Mouse (Mus musculus) layer of hippocampus, adult 11-12 months (tissue): ENCODE results near the gene Ecel1.

Experiments used
- DNase-seq: peaks from one replicate; pipeline ENCODE4 v3.0.0; 2022; ENCODE audit warnings: low spot score

Ecel1 gene

DNA sequence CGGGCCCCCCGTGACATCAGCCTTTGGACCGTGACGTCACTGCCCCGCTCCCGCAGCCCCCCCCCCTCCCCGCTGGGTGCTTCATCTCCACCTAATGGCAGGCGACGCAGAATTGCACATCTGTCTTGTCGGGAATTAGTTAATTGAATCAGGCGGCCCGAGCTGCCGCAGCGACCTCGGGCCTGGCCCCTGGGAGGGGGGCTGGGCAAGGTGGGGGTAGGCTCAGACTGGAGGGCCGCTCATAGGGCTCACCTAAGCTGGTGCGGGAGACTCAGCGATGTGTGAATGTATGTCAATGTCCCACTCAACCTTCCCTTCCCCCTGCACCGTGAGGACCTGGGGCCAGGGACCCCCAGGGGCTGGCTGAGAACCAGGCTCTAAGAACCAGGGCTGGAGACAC is 14.1 kb upstream of the Ecel1 start:
- no peak for DNase-seq

DNA sequence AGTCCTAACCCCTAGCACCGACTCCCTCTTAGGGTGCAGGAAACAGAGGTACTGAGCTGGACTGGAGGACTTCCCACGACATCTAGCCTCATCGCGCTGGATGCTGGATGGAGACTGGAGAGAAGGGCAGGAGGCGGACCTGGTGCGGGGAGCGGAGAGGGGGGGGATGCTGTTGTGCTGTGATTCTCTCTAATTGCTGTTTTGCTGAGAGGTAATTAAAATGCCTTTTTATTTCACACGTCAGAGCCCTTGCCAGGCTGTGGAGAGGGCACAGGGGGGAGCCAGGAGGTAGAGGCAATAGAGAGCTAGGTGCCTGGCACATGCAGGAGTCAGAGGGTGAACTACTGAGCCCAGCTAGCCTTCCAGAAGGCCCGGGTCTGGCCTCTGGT is 8.5 kb upstream of the Ecel1 start:
- no peak for DNase-seq

DNA sequence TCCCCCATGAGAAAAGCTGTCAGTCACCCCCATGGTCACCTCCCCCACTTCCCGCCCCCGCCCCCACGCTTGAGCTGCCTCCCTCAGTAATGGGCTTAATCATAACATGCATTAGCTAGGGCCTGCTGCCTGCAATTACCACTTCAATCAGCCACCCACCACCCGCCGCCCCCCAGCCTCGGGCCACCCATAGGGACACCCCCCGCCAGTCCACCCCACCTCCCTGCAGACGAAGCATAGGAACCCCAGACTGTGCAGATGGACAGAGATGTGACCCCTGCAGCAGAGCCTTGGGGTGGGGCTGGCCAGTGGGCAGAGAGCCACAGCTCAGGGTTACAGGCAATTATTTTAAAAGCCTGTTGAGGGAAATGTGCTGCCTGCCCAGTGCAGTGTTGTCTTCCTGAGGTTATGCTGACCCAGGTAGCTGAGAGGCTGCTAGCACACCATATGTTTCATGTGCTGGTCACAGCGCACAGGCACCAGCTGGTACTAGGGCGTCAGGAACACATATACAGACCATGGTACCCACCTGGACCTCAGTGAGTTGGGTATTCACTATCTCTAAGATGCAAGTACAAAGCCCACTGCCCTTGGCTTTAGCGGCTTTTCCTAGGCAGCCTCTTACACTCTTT is 8.0 kb upstream of the Ecel1 start:
- no peak for DNase-seq

DNA sequence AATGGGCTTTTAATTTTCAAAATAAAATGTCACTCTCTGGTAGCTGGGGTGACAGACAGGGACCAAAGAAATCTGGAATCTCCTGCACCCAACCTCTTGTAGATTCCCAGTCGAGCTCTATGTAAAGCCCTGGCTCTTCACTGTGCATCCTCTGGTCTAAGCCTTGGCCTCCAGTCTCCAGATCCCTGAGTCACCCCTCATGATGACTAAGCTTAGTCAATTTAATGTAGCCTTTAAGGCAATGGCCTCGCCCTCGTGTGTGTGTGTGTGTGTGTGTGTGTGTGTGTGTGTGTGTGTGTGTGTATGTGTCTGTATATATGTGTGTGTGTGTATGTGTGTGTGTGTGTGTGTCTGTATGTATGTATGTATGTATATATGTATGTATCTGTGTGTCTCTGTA is 3.1 kb upstream of the Ecel1 start:
- DNase-seq = no peak

DNA sequence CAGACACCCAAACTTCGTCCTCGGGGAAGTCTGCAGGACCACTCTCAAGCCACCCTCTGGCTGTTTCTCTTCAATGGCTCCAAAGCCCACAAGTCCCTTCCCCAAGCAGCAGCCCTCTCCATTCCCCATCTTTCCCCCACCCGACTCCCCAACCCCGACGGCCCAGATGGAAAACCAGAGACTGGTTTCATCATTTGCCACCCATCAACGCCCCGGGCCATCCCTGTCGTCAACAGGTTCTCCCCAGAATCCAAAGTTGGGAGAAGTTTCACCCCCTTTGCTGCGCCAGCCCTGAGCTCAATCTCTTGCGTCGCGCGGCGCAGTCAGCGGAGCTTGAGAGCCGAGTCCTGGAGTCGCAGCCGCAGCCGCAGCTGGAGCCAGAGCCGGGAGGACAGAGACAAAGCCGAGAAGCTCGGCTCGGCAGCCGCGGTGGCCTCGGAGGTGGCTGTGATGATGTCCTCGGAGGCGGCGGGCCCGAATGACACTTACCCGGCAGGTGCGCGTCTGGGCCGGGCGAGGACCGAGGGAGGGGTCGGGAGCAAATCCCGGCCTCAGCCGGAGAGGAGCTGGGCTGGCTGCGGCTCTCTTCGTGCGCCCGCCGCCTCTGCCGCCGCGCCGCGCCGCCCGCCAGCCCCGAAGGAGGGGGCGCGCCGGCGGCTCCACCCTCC is 656 bp downstream of the Ecel1 start:
- no peak for DNase-seq

DNA sequence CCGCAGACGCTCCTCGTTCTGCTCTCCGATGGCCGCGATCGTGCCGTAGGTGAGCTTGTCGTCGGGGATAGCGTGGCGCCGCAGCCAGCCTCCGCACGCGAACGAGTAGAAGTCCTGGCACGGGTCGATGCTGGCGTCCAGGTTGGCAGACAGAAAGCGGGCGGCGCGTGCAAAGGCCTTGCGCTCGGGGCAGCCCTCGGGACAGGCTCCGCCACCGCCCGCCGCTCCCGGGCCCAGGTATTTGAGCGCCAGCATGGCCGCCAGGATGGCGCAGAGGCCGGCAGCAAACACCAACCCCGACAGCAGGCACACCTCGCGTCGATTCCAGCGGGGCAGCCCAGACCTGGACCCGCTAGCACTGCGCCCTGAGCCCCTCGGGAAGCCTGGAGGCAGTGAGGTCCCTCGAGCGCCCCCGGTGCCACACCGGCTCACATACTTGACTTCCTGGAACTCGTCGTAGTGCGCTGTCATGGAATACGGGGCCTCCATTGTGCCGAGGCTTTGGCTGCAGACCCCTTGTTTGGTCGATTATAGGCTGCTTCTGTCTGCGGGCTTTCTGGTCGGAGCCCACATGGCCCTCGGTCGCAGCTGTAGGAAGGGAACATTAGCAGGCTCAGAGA is 1.7 kb downstream of the Ecel1 start:
- no peak for DNase-seq

DNA sequence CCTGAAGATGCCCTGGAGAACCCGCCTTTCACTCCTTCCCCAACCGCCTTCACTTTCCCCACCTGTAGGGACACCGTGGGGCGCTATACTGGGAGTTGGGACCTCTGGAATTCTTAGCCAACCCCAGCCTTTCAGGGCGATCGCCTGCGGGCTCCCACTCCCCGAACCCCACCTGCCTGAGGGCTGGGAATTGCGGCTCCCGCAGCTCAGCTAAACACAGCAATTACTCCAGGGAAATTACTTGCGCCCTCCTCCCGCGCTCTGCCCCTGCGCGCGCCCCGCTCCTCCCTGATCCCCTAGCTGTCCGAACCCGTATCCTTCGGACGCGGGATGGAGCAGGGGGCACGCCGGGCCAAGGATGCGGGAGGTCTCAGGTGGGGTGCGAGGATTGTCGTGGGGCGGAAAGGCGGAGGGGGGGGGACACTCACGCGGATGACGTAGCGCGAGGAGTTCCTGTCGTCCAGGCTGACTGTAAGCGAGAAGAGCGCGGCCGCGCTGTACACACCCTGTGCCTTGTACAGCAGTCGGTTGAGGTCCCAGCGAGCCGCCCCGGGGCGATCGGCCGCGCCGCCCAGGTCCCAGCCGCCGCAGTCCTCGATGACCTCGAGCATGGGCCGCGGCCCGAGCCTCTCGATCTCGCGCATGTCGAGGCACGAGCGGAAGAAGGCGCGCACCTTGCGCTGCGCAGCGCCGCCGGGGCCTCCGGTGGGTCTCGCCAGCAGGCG is 2.4 kb downstream of the Ecel1 start:
- no peak for DNase-seq

DNA sequence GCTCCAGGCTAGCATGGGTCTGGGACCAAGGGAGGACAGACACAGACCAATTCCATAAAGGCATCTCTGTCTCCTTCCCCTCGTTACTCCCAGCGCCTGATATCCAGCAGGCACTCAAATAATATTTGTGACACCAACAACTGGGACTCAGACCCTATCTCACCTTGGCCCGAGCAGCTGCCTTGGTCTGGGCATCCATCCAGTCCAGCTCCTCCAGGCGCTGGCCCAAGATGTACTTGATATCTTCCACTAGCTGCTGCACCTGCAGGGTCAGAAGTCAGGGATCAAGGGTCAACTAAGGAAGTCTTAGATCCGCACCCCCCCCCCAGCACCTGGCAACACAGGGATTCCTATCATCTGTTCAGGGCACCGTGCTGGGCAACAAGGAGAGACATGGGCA is 5.0 kb downstream of the Ecel1 start:
- no peak for DNase-seq

DNA sequence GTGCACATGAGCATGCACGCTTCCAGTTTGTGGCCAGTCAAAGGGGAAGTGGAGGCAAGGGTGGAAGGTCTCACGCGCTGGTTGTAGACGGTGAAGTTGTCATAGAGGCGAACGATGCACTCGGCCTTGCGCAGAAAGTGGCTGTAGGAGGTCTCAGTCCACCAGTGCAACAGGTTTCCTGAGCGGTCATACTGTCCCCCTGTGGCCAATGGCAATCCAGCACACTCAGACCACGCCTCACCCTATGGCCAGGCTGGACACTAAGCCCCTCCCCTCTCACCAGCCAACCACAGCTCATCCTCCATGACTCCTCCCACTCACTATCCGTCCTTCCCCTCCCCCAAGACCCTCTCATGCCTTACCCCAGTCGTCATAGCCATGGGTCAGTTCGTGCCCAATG is 6.9 kb downstream of the Ecel1 start:
- no peak for DNase-seq

DNA sequence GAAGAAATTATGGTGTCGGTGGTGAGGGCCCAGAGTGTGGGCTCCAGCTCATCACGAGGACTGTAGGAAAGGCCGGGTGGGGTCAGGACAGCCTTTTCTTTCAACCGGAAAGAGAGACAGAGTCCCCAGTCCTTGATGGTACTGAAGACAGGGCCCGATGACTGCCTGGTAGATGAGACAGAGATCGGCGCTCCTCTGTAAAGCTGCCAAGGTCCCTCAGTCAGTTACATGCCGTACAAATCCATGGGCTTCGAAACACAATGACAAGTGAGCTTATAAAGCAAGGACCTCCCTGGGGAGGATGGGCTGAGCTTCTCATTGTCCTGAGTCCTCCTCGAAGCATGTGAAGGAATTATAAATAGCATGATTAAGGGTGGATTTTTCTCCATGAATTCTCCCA is 13.2 kb downstream of the Ecel1 start:
- DNase-seq = no peak

DNA sequence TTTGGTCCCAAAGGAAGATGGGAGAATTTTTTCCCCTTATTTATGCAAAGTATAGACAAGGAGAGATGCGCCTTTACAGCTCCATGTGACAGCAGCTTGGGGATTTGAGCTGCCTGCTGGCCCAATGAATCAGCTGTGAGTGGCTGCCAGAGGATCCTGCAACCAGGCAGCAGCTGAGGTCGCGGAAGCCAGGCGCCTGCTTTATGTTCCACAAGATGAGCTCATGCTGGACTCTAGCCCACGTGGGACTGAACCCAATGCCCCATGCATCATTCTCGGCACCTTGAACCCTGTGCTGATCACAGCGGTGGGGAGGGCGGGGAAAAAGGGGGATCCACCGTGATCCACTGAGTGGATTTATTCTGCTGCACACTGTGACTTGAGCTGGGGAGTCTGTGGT is 13.9 kb downstream of the Ecel1 start:
- no peak for DNase-seq

DNA sequence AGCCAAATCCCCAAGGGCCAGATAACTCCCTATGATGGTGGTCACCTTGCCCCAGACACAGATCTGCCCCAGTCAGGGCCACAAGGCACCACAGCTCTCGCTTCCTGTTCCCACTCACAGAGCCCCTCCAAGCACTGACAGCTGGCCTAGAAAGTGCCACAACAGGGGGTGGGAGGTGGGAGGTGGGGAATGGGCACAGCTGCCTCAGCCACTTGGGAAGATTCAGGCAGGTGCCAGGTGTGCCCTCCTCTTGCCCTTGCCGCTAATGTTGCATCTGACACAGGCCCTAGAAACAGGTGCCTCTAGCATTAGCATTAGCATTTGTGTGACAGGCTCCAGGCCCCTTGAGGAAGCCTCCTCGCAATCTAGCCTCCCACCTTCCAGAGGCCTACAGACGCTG is 14.8 kb downstream of the Ecel1 start:
- DNase-seq = no peak

DNA sequence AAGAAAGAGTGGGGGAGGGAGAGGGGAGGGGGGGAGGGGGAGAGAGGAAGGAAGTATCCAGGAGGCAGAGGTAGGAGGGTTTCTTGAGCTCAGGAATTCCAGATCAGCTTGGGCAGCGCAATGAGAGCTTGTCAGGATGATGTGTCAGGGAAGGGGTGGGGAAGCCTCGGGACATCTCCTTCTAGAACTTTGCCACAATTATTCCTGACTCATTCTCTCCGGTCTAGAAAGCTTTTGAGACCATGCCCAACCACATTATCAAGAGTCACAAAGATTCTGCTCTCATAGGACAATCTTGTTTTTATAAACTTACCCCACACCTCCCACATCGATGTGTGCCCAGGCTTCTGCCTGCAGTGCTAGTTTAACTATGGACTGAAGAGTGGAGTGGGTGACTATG is 24.5 kb downstream of the Ecel1 start:
- DNase-seq = no peak

DNA sequence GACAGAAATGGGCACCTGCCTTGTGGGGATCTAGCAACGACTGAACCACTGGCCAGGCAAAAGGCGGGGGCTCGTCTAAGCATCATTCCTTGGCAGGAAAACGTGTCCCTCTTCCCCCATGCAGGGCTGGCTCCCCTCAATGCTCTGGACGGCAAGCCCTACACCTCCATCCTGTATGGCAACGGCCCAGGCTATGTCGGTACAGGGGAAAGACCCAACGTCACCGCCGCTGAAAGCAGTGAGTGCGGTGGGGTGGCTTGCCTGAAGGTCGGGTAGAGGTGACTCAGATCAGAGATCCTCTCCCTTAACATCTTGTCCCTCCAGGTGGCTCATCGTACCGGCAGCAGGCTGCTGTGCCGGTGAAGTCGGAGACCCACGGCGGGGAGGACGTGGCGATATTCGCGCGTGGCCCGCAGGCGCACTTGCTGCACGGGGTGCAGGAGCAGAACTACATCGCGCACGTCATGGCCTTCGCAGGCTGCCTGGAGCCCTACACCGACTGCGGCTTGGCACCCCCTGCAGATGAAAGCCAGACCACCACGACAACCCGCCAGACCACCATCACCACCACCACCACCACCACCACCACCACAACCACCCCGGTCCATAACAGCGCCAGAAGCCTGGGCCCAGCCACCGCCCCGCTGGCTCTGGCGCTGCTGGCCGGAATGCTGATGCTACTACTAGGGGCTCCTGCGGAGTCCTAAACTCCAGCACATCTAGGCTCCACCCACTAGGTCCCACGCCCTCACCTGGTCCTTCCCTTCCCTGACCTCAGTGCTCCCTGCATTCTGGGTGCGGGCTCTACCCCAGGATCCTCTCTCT is 28.9 kb downstream of the Ecel1 start:
- peak; percentile 40 for DNase-seq

DNA sequence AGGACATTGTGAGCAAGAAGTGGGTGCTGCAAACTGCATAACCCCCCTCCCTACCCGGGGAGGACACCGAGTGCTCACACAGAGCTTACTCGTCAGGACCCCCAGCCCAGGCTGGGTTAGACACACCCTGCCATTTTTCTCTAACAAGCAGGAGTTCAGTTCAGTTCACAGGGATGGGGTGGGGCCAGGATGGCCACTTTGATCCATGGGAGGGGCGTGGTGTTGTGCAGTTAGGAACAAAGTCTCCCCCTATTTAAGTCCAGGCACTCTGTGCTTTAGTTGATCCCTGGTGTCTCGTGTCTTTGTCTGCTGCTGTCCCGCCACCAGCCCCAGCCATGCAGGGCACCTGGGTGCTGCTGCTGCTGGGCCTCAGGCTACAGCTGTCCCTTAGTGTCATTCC is 31.6 kb downstream of the Ecel1 start, which contains the start of gene Akp3:
Gene Akp3, plus strand, starts transcription at position 301 of the 400 bp plus-strand sequence.
- no peak for DNase-seq

DNA sequence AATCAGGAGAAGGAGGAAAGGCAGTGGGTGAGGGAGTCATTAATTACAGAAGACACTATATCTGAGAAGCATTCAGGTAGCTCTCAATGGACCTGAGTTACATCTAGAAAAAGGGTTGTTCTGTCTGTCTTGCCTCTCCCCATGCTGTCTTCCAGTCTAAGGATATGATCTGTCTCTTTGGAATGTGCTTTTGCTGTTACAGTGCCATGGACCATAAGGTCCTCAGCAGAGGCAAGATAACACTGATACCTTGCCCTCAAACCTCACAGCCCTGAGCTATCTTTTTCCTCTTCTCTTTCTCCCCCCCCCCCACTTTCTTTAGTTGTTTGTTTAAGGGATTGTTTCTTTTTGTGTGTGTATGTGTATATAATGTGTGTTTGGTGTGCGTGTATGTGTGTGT is 41.5 kb downstream of the Ecel1 start:
- no peak for DNase-seq

DNA sequence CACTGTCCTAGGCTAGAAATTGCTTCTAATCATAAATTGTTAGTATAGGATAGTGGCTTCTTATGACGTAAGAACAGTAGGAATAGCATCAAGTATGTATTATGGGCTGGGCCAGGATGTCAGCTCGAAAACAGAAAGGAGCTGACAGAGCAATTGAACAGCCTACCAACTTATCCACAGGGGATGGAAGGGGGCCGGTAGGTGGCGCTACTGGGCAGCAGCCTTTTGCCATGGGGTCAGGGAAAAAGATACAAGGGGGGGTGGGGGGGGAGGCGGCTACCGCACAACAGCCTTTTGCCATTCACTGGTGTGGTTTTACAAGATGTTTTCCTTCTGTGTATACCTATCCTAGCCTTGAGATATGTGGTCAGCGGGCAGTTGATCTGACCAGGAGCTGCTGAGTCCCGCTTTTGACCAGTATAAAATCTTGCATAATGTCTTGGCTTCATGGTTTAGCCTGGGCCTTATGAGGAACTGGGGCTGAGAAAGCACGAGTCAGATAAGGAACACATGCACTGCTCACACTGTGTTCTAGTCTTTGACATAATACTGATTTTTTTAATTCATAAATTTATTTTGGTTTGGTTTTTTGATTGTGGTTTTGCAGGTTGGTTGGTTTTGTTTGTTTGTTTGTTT is 44.5 kb downstream of the Ecel1 start:
- DNase-seq = peak; percentile 38

DNA sequence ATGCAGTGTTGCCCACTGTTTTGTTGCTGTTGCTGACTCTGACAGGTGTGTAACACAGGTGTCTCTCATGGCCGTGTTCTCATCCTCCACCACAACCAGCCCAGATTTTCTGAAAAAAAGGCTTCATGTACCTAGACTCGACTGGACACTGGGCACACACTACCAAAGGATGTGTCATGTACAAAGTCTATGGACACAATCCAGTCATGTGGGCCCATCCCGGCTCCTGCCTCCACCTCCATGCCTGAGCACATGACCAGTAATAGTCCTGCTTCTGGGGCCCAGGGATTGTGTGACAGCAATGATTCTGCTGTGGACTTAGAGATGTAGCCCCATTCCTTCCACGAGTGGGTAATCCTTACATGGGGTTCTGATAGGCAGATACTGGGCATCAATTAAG is 47.8 kb downstream of the Ecel1 start:
- DNase-seq = no peak

DNA sequence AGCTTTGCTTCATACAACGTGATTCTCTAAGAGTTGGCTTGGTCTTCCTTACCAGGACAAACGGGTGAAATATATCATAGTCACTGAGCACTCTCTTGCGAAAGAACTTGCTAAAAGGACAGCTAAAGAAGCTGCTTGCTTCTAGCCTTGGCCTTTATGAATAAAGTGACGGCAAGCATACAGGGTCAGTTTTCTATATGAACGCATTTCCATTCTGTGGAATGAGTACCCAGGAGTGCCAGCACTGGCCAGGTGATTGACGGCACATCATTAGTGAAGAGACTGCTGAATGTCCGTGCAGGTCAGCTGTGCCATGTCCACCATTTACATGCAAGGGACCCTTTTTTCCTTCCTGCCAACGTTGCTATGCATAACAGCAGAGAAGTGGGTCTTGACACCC is 49.8 kb downstream of the Ecel1 start:
- no peak for DNase-seq

DNA sequence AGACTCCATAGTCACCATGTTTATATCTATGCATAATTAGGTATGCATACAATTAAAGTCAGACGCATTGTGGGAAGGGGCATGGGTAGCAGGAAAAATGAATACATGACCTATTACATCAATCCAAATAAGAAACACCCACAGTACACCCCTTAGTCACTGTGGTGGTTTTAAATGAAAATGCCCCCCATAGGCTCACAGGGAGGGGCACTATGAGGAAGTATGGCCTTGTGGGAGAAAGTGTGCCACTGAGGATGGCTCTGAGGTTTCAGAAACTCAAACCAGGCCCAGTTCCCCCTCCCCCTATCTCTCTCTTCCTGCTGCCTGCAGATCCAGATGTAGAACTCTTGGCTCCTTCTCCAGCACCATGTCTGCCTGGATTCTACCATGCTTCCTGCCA is 52.4 kb downstream of the Ecel1 start:
- no peak for DNase-seq

DNA sequence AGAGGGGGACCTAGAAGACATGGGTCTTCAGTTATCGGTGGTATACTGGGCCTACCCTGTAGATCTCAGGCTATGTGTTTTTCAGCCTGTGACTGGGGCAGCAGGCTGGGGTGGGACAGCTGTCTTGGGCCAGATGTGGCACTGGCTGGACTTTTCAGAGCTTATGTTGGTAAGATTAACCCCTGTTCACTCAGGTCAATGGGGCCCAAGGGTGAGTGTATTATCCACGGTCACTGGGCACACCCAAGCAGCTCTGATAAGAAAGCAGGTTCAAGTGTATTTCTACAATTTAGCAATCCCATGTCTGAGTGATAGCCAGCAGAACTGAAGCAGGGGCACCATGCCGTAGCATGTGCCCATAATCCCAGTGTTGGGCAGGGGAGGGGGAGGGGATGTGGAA is 54.2 kb downstream of the Ecel1 start:
- DNase-seq = no peak

DNA sequence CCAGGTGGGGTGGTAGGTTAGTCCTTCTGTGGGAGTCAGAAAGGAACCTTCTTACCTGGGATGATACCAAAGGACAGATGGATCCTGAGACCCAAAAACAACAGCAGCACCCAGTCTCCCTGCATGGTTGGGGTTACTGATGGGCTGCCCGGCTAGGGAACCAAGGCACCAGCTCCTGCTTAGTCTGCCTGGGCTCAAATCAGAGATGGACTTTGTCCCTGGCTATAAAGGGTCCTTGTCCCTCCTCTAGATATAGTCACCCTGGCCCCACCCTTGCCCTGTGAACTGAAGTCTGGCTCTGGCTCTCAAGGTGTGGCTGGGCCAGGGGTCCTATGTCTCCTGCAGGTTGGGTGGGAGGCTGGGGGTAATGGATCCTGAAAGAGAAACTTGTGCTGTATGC is 54.9 kb downstream of the Ecel1 start, which contains the start of gene Alpi:
Gene Alpi, minus strand, starts transcription at position 196 of the 400 bp plus-strand sequence.
- DNase-seq = no peak
